Mouse (Mus musculus): ENCODE results near the gene Ogg1.

The Ogg1 gene

GRCm38 (mm10) chr6:113326533-113327315, at the start of gene Ogg1:
Gene Ogg1, plus strand, starts transcription at chr6:113326972.
- in situ Hi-C loops (cut with MboI, MseI), result loop anchor here (5.0 kb wide), 1 partner anchor 51 kb away; the partner anchor contains the start of genes Arpc4 and Tada3

DNA sequence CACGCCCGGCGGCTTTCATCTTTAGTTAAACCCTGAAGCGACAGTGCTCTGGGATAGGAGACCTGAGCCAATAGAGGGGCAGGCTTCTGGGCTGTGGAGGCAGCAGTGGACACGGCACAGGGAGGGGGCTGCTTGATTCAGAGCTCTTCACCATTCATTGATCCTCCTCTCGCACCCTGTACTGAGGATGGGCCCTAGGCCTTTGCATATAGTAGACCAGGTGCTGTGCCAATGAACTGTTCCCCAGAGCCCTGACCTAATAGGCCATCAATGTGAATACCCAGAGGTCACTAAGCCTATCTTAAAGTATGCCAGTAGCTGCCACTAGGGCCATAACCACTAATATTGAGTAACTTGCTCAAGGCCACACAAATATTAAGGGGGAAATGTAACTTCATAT, 45.1 kb upstream of the Ogg1 start:
- in situ Hi-C loops (cut with MboI, MseI), result no loop called here

DNA sequence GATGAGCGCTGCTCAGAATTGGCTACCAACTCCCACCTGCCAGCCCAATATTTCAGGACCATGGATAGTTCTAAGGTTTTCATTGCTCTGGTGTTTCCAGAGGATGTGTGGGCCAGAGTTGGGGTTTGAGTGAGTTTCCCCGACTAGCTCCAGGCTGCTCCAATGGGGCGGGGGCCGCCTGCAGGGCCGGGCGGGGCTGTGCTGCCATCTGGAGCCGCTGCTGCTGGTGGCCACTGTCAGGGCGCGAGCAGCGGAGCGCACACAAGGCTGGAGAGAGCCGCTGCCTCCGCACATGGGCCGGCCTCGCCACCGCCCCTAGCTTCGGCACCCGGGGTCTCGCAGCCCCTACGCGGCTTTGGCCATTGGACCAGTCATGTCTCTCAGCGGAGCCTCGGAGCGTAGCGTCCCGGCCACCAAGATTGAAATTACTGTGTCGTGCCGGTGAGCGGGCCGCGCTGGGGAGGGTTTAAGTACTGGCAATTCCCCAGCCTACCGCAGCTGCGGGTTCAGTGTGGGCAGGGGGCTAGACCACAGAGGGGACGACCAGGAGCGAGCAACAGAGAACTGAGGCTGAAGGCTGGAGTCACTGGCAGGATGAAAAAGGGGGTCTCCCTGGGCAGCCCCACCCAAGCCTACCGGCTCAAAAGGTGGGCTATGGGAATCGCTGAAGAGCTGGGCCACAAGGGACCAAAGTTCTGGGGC, 44.5 kb upstream of the Ogg1 start, which contains the start of gene Cpne9:
Gene Cpne9, plus strand, starts transcription at position 207 of the 702 bp plus-strand sequence.
- in situ Hi-C loops (cut with MboI, MseI), result no loop called here

GRCm38 (mm10) chr6:113282969-113283368, 43.8 kb upstream of the Ogg1 start:
- in situ Hi-C loops (cut with MboI, MseI), result no loop called here

- in situ Hi-C loops (cut with MboI, MseI), result no loop called here
Observed at GRCm38 (mm10) chr6:113283500-113283899, 43.3 kb upstream of the Ogg1 start.

DNA sequence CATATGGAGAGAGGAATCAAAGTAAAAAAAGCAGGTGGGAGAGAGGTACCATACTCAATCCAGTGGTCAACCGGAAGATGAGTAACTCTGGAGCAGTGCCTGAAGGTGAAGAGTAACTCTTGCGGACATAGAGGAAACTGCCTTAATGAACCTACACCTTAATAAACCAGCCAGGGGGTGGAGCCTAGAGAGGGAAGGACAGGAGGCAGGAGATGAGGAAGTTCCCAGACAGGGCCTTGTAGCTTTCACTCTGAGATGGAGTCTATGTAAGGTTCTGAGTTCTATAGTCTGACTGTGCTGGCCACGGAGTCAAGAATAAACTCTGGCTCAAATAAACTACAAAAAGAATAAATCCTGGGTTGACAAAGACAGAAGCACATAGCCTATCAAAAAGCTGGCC, 41.8 kb upstream of the Ogg1 start:
- in situ Hi-C loops (cut with MboI, MseI), result no loop called here

- in situ Hi-C loops (cut with MboI, MseI), result no loop called here
Observed at GRCm38 (mm10) chr6:113286316-113286715, 40.5 kb upstream of the Ogg1 start.

GRCm38 (mm10) chr6:113287236-113287635, 39.5 kb upstream of the Ogg1 start:
- in situ Hi-C loops (cut with MboI, MseI), result no loop called here

DNA sequence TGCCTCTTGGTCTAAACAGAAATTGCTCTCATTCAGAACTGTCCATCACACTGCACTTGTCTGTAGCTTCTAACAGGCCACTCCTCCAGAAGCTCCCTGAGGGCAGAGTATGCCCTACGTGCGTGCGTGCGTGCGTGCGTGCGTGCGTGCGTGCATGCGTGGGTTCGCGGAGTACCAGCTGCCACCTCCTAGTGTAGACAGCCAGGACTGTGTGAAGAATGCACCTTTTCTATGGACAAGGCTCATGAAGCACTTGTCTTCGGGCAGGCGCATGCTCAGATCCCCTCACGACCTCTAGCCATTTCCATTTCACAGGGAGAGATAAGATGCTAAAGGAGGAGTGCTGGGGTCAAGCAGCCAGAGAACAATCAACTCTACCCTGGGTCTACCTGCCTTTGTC, 37.4 kb upstream of the Ogg1 start:
- in situ Hi-C loops (cut with MboI, MseI), result no loop called here

DNA sequence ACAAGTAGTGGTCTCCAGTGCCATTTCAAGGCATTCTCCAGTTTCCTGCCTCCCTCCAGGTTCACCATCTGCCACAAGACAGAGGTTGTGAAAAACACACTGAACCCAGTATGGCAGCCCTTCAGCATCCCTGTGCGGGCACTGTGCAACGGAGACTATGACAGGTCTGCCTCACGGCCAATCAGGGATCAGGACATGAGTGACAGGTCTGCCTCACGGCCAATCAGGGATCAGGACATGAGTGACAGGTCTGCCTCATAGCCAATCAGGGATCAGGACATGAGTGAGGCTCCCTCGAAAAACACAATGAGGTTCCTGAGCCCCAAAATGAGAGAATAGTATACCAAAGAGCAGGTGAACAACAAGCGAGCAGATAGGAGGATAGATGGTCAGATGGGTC, 36.4 kb upstream of the Ogg1 start:
- in situ Hi-C loops (cut with MboI, MseI), result no loop called here

DNA sequence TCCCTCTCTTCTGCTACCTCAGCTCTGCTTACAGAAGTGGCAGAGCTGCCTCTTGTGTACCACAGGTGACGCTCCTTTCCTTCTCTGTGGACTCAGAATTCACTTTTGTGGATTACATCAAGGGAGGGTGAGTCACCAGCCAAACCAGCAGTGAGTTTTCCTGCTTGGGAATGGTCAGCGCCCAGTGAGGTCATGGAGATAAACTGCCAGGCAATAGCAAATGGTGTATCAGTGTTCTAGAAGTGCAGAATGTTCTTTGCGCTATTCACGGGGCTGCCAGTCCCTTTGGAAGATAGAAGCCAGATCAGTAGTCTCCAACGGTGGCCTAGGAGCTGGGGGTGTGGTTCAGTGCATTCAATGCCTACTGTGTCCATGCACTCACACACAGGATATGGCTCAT, 33.8 kb upstream of the Ogg1 start:
- in situ Hi-C loops (cut with MboI, MseI), result no loop called here

- in situ Hi-C loops (cut with MboI, MseI), result no loop called here
Observed at GRCm38 (mm10) chr6:113296046-113296445, 30.7 kb upstream of the Ogg1 start.

GRCm38 (mm10) chr6:113296639-113297038, 30.1 kb upstream of the Ogg1 start:
- in situ Hi-C loops (cut with MboI, MseI), result no loop called here

DNA sequence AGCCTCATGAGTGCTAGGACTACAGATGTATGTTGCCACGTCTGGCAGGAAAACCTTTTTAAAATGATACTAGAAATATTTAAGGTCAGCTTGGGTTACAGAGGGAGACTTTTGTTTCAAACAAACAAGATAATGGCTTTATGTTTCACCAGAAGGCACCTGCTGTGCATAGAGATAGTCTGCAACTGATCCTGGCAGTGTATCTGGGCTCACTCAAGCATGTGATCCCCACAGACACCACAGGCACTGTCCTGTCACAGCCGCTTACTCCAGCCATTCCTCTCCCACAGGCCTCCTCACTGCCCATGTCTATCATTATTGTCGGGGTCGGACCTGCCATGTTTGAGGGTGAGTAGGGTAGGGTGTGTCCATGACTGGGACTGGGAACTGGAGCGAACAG, 25.4 kb upstream of the Ogg1 start:
- in situ Hi-C loops (cut with MboI, MseI), result loop anchor here (5.0 to 10.0 kb wide), 2 partner anchors 59 to 257 kb away; partner anchors contain the start of gene Thumpd3

DNA sequence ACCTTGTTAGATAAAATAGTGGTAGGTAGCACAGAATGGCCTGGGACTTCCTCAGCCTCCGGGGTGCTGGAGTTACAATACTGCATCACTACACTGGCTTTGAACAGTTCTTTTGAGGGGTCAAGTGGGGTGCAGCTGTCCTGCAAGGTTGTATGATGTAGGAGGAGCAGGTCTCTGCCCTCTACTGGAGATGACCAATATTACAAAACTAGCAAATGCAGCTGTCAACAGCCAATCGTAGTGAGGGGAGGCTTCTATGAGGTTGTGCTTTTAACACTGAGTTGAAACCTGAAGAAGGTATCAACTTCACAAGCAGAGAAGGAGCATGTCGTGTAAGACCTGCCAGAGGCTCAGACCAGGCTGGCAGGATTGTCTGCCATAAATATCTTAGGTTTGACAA, 24.5 kb upstream of the Ogg1 start:
- in situ Hi-C loops (cut with MboI, MseI), result loop anchor here (5.0 to 10.0 kb wide), 2 partner anchors 60 to 257 kb away; partner anchors contain the start of gene Thumpd3

DNA sequence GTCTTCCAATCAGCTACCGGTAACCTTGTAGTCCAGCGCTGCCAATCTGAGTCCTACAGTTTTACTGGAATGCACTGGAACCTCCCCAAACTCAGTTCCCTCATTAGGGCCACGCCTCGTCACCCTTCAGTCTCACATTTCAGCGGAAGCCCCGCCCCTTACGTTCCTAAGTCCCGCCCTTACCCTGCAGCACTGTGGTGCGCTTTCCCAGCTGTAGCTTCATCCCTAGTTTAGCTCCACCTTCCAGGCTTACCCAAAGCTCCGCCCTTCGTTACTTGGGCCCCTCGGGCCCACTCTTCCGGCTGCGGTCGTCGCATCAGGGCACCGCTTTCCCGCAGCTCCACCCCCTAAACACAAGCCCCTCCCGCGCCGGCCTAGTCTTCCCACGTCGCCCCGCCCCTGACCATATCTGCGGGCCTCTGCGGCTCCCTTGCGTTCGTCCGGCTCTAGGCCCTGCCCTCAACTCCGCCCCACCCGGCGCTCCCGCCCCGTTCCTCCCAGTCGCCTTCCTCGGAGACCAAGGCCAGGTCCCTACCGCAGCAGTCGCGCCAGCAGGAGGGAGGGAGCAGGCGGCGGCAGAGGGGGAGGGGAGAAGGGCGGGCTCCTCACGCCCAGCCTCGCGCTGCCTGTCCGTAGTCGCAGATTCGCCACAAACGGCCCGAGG, 20.3 kb upstream of the Ogg1 start:
- in situ Hi-C loops (cut with MboI, MseI), result loop anchor here (10.0 kb wide), 1 partner anchor 262 kb away; the partner anchor contains the start of gene Thumpd3

DNA sequence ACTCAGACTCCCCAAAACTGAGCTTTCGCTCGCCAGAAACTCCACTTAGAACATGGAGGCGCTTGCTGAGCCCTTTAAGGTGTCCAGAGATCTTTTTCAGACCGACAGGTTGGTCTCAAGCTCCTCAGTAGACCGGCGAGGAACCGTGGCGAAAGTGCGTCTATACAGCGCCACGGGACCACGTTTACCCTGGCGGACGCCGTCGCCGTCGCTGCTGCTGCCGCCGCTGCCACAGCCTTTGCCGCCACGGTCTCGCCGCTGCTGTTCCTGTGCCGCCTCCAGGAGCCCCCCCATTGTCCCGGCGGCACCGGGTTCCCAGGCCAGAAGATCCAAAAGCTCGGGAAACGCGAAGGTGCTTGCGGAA, 19.8 kb upstream of the Ogg1 start, which contains the start of gene Brpf1:
Gene Brpf1, plus strand, starts transcription at position 152 of the 364 bp plus-strand sequence.
- in situ Hi-C loops (cut with MboI, MseI), result loop anchor here (10.0 kb wide), 1 partner anchor 262 kb away; the partner anchor contains the start of gene Thumpd3

DNA sequence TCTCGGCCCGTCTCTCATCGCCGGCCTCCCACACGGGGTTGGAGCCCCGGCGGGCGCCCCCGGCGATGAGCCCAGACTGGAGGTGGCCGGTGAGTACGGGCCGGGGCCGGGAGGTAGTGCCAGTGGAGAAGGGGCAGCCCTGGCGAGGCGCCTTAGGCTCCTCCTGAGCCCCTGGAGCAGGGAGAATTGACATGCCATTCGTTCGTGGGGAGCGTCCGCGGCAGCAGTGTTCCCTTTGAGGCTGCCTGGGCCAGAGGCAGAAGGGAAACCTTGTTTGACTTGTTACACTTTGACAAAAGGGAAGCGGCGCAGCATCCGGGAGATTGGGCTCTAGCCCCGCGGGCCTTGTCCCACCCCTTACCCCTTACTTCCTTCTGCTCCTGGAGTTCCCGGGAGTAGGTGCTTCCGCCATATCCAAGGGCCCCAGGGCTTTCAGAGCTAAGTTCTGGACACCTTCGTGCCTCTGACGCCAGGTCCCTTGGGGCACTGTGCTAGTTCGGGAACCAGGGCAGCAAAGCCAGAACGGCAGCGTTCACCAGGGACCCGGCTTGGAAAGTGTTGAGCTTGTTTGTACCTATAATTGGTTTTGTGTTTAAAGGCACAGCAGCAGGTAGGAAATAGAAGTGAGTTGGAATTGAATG, 19.2 kb upstream of the Ogg1 start:
- in situ Hi-C loops (cut with MboI, MseI), result loop anchor here (10.0 kb wide), 1 partner anchor 263 kb away; the partner anchor contains the start of gene Thumpd3

GRCm38 (mm10) chr6:113308141-113308540, 18.6 kb upstream of the Ogg1 start:
- in situ Hi-C loops (cut with MboI, MseI), result loop anchor here (10.0 kb wide), 1 partner anchor 263 kb away; the partner anchor contains the start of gene Thumpd3

- in situ Hi-C loops (cut with MboI, MseI), result no loop called here
Observed at GRCm38 (mm10) chr6:113315972-113316371, 10.8 kb upstream of the Ogg1 start.

- in situ Hi-C loops (cut with MboI, MseI), result loop anchor here (5.0 kb wide), 1 partner anchor 48 kb away; the partner anchor contains the start of genes Arpc4 and Tada3
Observed at GRCm38 (mm10) chr6:113329396-113329795, 2.6 kb downstream of the Ogg1 start.
